Mouse (Mus musculus): ENCODE data around the gene Rap1gap2. TPM values are rescaled to one million over a fixed set of nuclear protein-coding genes. Genes with fewer than 3 reads are reported as not detected.
A peak's percentile ranks its signal among the peaks of the same experiment; 100 is the strongest.

The Rap1gap2 gene
- polyA plus RNA-seq, 1 experiment from 2014 or later, result 0.75 TPM

GRCm38 (mm10) chr11:74493172-74493862, 117.4 kb downstream of the Rap1gap2 start:
- TF ChIP-seq EP300 (IDR thresholded peaks at IDR 0.05; ENCODE audit: low read depth), result no peak
- no peak for TF ChIP-seq CTCF (IDR thresholded peaks at IDR 0.05; ENCODE audit: low read depth)
- 35% methylated on average over 11 of the region's 11 CpGs for WGBS (ENCODE audit: insufficient replicate concordance)
- Histone ChIP-seq H3K27me3 (ENCODE audit: insufficient read depth, low read length) (no peaks in the 10 kb centered on the region), H3K36me3 (replicated peaks; ENCODE audit: insufficient read depth, low read length) (no peaks in the 10 kb centered on the region), H3K4me1 (ENCODE audit: insufficient read depth) (peaks cover 6% of the 10 kb centered on the region; the same call in 1 of the 2 replicates), H3K9ac (replicated peaks) (no peak overlapping the region), H3K27ac (ENCODE audit: low read depth) (no peak overlapping the region), H3K4me2 (ENCODE audit: low read depth, low read length) (peak overlapping the region; percentile 38), H3K9me3 (ENCODE audit: low read length) (no peaks in the 10 kb centered on the region), H3K4me3 (ENCODE audit: low read depth, low read length) (no peak overlapping the region)
- DNase-seq (no peak), ATAC-seq (no peak)

DNA sequence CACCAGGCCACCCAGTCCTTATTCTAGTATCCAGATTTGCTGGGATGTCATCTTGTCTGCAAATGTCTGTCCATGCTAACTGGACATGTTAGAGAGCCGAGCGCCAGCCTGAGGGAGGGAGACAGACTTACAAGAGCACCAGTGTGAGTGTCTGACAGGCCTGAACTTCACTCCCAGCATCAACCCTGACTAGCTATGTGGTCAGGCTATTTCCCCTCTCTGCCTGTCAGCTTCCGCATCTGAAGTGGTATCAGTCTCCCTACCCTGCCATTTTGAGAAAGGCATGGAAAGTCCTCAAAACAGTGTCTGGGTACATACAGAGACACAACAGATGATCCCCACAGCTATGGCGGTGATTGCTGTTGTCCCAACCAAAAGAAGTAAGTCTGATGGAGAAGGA, 119.6 kb downstream of the Rap1gap2 start:
- Histone ChIP-seq H3K4me2 (ENCODE audit: low read depth, low read length) (no peak overlapping the region), H3K4me3 (ENCODE audit: low read depth, low read length) (no peak overlapping the region), H3K27ac (ENCODE audit: low read depth) (no peak overlapping the region), H3K4me1 (ENCODE audit: insufficient read depth) (peaks cover 6% of the 10 kb centered on the region; the same call in 1 of the 2 replicates), H3K36me3 (replicated peaks; ENCODE audit: insufficient read depth, low read length) (no peaks in the 10 kb centered on the region), H3K9ac (replicated peaks) (no peak overlapping the region), H3K27me3 (ENCODE audit: insufficient read depth, low read length) (no peaks in the 10 kb centered on the region), H3K9me3 (ENCODE audit: low read length) (no peaks in the 10 kb centered on the region)
- DNase-seq (no peak), ATAC-seq (no peak)
- TF ChIP-seq CTCF (IDR thresholded peaks at IDR 0.05; ENCODE audit: low read depth) (no peak), EP300 (IDR thresholded peaks at IDR 0.05; ENCODE audit: low read depth) (no peak)
- 63% methylated on average over 4 of the region's 4 CpGs for WGBS (ENCODE audit: insufficient replicate concordance)

DNA sequence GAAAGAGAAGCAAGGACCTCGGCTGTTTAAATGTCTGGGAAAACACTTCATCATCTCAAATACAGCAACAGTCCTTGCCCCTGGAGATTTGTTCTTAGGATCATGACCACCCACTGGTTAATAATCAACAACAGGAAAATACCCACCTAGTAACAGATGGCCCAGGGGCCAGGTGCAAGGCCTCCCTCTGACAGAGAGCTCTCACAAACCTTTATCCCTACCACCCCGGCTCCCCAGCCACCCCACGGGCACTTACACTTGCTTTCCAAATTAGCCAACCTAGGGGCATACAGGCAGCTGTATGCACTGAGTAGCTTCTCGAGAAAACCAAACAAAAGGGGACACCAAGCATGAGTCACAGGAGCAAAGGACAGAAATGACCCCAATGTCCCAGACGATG, 121.5 kb downstream of the Rap1gap2 start:
- Histone ChIP-seq H3K36me3 (replicated peaks; ENCODE audit: insufficient read depth, low read length) (no peaks in the 10 kb centered on the region), H3K4me3 (ENCODE audit: low read depth, low read length) (no peak overlapping the region), H3K9me3 (ENCODE audit: low read length) (no peaks in the 10 kb centered on the region), H3K4me2 (ENCODE audit: low read depth, low read length) (no peak overlapping the region), H3K27me3 (ENCODE audit: insufficient read depth, low read length) (no peaks in the 10 kb centered on the region), H3K9ac (replicated peaks) (no peak overlapping the region), H3K27ac (ENCODE audit: low read depth) (no peak overlapping the region), H3K4me1 (ENCODE audit: insufficient read depth) (peaks cover 6% of the 10 kb centered on the region; the same call in 1 of the 2 replicates)
- 52% methylated on average over 5 of the region's 5 CpGs for WGBS (ENCODE audit: insufficient replicate concordance)
- TF ChIP-seq EP300 (IDR thresholded peaks at IDR 0.05; ENCODE audit: low read depth) (no peak), CTCF (IDR thresholded peaks at IDR 0.05; ENCODE audit: low read depth) (no peak)
- DNase-seq, result no peak
- no peak for ATAC-seq

DNA sequence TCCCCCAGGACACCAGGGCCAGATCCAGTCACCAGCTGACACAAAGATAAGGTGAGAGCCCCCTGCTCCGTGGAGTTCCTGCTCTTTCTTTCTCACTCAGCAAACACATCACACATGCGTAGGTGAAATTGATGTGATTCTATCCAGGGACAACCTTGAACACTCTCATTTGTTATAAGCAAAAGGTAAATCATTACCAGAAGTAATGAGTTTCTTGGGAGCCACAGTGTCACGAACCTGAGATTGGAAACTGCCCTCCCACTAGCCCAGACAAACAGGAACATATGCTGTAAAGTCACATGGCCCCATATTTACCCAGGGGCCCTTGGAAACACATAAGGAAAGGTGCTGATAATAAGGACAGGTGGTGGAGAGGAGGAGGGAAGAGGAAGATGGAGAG, 122.8 kb downstream of the Rap1gap2 start:
- Histone ChIP-seq H3K4me2 (ENCODE audit: low read depth, low read length) (no peak overlapping the region), H3K9ac (replicated peaks) (no peak overlapping the region), H3K27ac (ENCODE audit: low read depth) (no peak overlapping the region), H3K36me3 (replicated peaks; ENCODE audit: insufficient read depth, low read length) (no peaks in the 10 kb centered on the region), H3K27me3 (ENCODE audit: insufficient read depth, low read length) (no peaks in the 10 kb centered on the region), H3K4me3 (ENCODE audit: low read depth, low read length) (no peak overlapping the region), H3K9me3 (ENCODE audit: low read length) (no peaks in the 10 kb centered on the region), H3K4me1 (ENCODE audit: insufficient read depth) (no peaks in the 10 kb centered on the region)
- TF ChIP-seq EP300 (IDR thresholded peaks at IDR 0.05; ENCODE audit: low read depth) (no peak), CTCF (IDR thresholded peaks at IDR 0.05; ENCODE audit: low read depth) (no peak)
- WGBS (ENCODE audit: insufficient replicate concordance), result 40% methylated on average over 3 of the region's 3 CpGs
- no peak for ATAC-seq
- DNase-seq, result no peak

DNA sequence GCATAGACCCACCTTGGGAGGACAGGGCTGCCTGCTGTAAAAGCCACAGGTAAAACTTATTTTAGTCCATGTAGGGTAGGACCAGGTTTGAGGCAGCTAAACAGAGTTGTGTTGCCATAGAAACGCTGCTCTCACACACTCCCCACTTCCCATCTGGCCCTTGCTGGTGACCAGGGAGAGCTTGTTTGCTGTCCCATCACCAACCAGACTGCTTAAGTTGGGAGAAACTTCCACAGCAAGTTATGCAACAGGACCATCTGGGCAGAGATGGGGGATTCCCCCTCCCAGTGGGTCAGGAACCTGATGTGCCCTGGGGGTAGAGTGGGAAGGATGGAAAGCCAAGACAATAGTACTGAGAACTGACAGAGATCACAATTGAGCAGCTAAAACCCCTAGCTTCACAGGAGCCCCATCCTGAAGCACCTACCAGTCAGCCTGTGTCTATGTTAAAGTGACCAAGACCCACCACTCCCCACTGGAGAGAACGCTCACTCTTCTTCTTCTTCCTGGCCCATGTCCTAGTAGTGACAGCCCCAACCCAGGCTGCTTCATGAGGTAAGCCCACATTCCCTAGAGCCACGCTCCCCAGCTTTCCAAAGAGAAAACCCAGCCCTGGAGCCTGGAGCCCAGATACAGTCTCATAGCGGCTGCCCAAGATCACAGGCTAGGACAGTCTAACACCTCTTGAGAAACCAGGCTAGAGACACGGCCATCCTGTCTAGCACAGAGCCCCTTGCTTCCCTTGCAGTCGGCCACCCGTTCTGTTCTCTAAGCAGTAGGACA, 125.1 kb downstream of the Rap1gap2 start:
- Histone ChIP-seq H3K9ac (replicated peaks) (no peak overlapping the region), H3K4me2 (ENCODE audit: low read depth, low read length) (no peak overlapping the region), H3K27me3 (ENCODE audit: insufficient read depth, low read length) (no peaks in the 10 kb centered on the region), H3K4me3 (ENCODE audit: low read depth, low read length) (no peak overlapping the region), H3K27ac (ENCODE audit: low read depth) (no peak overlapping the region), H3K9me3 (ENCODE audit: low read length) (no peaks in the 10 kb centered on the region), H3K4me1 (ENCODE audit: insufficient read depth) (no peaks in the 10 kb centered on the region), H3K36me3 (replicated peaks; ENCODE audit: insufficient read depth, low read length) (no peaks in the 10 kb centered on the region)
- ATAC-seq, result no peak
- DNase-seq, result no peak
- WGBS (ENCODE audit: insufficient replicate concordance), result 69% methylated on average over 7 of the region's 7 CpGs
- TF ChIP-seq CTCF (IDR thresholded peaks at IDR 0.05; ENCODE audit: low read depth) (no peak), EP300 (IDR thresholded peaks at IDR 0.05; ENCODE audit: low read depth) (no peak)

DNA sequence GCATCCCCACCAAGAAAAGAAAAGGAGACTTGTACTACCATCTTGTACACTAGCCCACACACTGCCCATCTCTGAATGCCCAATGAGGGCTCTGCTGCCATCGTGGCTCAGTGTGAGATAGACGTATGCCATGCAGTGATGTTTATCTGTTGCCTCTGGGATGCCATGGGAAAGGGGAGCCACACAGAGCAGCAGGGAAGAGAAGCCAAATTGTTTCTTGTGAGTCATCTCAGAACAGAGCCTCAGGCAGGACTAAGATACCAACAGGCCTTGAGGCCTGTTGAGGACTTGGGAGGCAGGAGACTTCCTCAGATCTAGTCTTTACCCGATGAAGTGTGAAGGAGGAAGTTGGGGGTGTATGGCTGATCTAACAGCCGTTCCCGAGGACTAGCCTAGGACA, 126.8 kb downstream of the Rap1gap2 start:
- no peak overlapping the region for H3K4me3 ChIP-seq (ENCODE audit: low read depth, low read length)
- H3K27ac ChIP-seq (ENCODE audit: low read depth), result no peak overlapping the region
- H3K4me1 ChIP-seq (ENCODE audit: insufficient read depth), result no peaks in the 10 kb centered on the region
- DNase-seq (no peak), ATAC-seq (no peak)
- no peaks in the 10 kb centered on the region for H3K9me3 ChIP-seq (ENCODE audit: low read length)
- no peaks in the 10 kb centered on the region for H3K27me3 ChIP-seq (ENCODE audit: insufficient read depth, low read length)
- WGBS (ENCODE audit: insufficient replicate concordance), result 45% methylated on average over 5 of the region's 5 CpGs
- TF ChIP-seq EP300 (IDR thresholded peaks at IDR 0.05; ENCODE audit: low read depth) (no peak), CTCF (IDR thresholded peaks at IDR 0.05; ENCODE audit: low read depth) (no peak)
- no peak overlapping the region for H3K9ac ChIP-seq (replicated peaks)
- H3K36me3 ChIP-seq (replicated peaks; ENCODE audit: insufficient read depth, low read length), result no peaks in the 10 kb centered on the region
- H3K4me2 ChIP-seq (ENCODE audit: low read depth, low read length), result no peak overlapping the region

Measured in liver, postnatal 0 days (tissue).